Mouse (Mus musculus) olfactory bulb, adult 2 months (tissue): Measurements from ENCODE around the gene Cd37.

Experiments
- CTCF ChIP-seq: fragments of 200-500 bp; IDR thresholded peaks from 2 replicates; pipeline ENCODE4 v1.5.1; 2012; ENCODE audit warnings: low read depth, mild to moderate bottlenecking, low read length, moderate library complexity; ENCODE audit not compliant: insufficient read depth
- POLR2A ChIP-seq: fragments of 200-500 bp; IDR thresholded peaks from 2 replicates; pipeline ENCODE4 v1.6.1; 2012; ENCODE audit warnings: mild to moderate bottlenecking, low read depth, low read length, moderate library complexity; ENCODE audit not compliant: insufficient read depth

DNA sequence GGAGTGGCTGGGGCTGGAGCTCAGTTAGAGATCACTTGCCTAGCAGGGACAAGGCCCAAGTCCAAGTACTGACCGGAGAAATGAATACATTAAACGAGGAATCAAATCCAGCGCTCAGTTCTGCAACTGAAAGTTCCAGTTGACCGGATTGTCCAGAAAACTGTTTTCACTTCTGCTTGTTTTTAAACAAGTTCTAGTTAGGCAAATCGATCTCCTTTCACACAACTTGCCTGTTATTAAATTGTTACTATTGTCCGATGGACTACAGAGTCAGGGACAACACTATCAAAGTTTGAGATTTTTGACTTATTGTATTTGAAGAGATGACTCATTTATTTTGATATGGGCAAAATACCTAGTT is 2.5 kb upstream of the Cd37 start:
- TF ChIP-seq POLR2A, result no peak
- no peak for TF ChIP-seq CTCF
